Mouse (Mus musculus): ENCODE results near the gene Ccdc154. TPM values are rescaled to one million over a fixed set of nuclear protein-coding genes. Genes with fewer than 3 reads are reported as not detected.

The Ccdc154 gene
- polyA plus RNA-seq, 1 experiment from 2014 or later, result not detected

Other genes starting within 250 kb of the Ccdc154 start
- 36.2 and 37.3 TPM in 2 replicates for gene Mapk8ip3, start 225.5 kb upstream of the Ccdc154 start, polyA plus RNA-seq (2016; fragmentation: Nextera tagmentation; extraction: Ambion mirVana)
- gene Jpt2, start 201.8 kb upstream of the Ccdc154 start, polyA plus RNA-seq (2016; fragmentation: Nextera tagmentation; extraction: Ambion mirVana), result 502 and 521 TPM in 2 replicates
- gene Cramp1l, start 146.7 kb upstream of the Ccdc154 start, polyA plus RNA-seq (2016; fragmentation: Nextera tagmentation; extraction: Ambion mirVana), result 8.1 and 8.4 TPM in 2 replicates
- 27.0 and 27.4 TPM in 2 replicates for gene Ift140, start 146.4 kb upstream of the Ccdc154 start, polyA plus RNA-seq (2016; fragmentation: Nextera tagmentation; extraction: Ambion mirVana)
- 10.9 and 11.5 TPM in 2 replicates for gene Tmem204, start 78.9 kb upstream of the Ccdc154 start, polyA plus RNA-seq (2016; fragmentation: Nextera tagmentation; extraction: Ambion mirVana)
- 54.6 TPM in 2 replicates for gene Telo2, start 46.5 kb upstream of the Ccdc154 start, polyA plus RNA-seq (2016; fragmentation: Nextera tagmentation; extraction: Ambion mirVana)
- gene Ptx4, start 41.7 kb upstream of the Ccdc154 start, polyA plus RNA-seq (2016; fragmentation: Nextera tagmentation; extraction: Ambion mirVana), result 0.30 TPM in 1 of 2 replicates, not detected in the other
- 24.3 and 24.7 TPM in 2 replicates for gene Clcn7, start 29.1 kb upstream of the Ccdc154 start, polyA plus RNA-seq (2016; fragmentation: Nextera tagmentation; extraction: Ambion mirVana)
- not detected in 2 replicates for gene Gm38655, start 13.0 kb downstream of the Ccdc154 start, polyA plus RNA-seq (2016; fragmentation: Nextera tagmentation; extraction: Ambion mirVana)
- 38.7 and 39.0 TPM in 2 replicates for gene BC003965, start 22.1 kb downstream of the Ccdc154 start, polyA plus RNA-seq (2016; fragmentation: Nextera tagmentation; extraction: Ambion mirVana)
- 8.0 and 8.3 TPM in 2 replicates for gene Unkl, start 25.9 kb downstream of the Ccdc154 start, polyA plus RNA-seq (2016; fragmentation: Nextera tagmentation; extraction: Ambion mirVana)
- 57.2 and 60.0 TPM in 2 replicates for gene Gnptg, start 77.7 kb downstream of the Ccdc154 start, polyA plus RNA-seq (2016; fragmentation: Nextera tagmentation; extraction: Ambion mirVana)
- gene Tsr3, start 77.7 kb downstream of the Ccdc154 start, polyA plus RNA-seq (2016; fragmentation: Nextera tagmentation; extraction: Ambion mirVana), result 70.2 and 76.1 TPM in 2 replicates
- 0.53 and 0.59 TPM in 2 replicates for gene Baiap3, start 93.9 kb downstream of the Ccdc154 start, polyA plus RNA-seq (2016; fragmentation: Nextera tagmentation; extraction: Ambion mirVana)
- gene Ube2i, start 112.2 kb downstream of the Ccdc154 start, polyA plus RNA-seq (2016; fragmentation: Nextera tagmentation; extraction: Ambion mirVana), result 919 and 925 TPM in 2 replicates
- gene Prss34, start 135.9 kb downstream of the Ccdc154 start, polyA plus RNA-seq (2016; fragmentation: Nextera tagmentation; extraction: Ambion mirVana), result not detected in 2 replicates
- gene Prss28, start 146.2 kb downstream of the Ccdc154 start, polyA plus RNA-seq (2016; fragmentation: Nextera tagmentation; extraction: Ambion mirVana), result not detected in 2 replicates
- gene Prss29, start 156.2 kb downstream of the Ccdc154 start, polyA plus RNA-seq (2016; fragmentation: Nextera tagmentation; extraction: Ambion mirVana), result not detected in 2 replicates
- not detected in 2 replicates for gene Tpsab1, start 183.1 kb downstream of the Ccdc154 start, polyA plus RNA-seq (2016; fragmentation: Nextera tagmentation; extraction: Ambion mirVana)
- gene Tpsb2, start 203.8 kb downstream of the Ccdc154 start, polyA plus RNA-seq (2016; fragmentation: Nextera tagmentation; extraction: Ambion mirVana), result not detected in 2 replicates
- gene Tpsg1, start 206.8 kb downstream of the Ccdc154 start, polyA plus RNA-seq (2016; fragmentation: Nextera tagmentation; extraction: Ambion mirVana), result not detected in 2 replicates

Measured in forebrain, embryonic 10.5 days (tissue).